Mouse (Mus musculus) stomach, embryonic 14.5 days (tissue): Measurements from ENCODE around the gene Bmpr1a. TPM values are rescaled to one million over a fixed set of nuclear protein-coding genes. Genes with fewer than 3 reads are reported as not detected.

Experiments used
- ATAC-seq: fragments of 200-750 bp; cut with Nextera tagmentation; 2 replicates; pipeline ENCODE4 v1.8.0; 2017; ENCODE audit warnings: low read depth, moderate TSS enrichment; ENCODE audit not compliant: insufficient number of reproducible peaks, insufficient read depth, low FRiP score
- H3K27ac ChIP-seq: fragments of 300-500 bp; sonication (generic); 2 replicates; pipeline ENCODE4 v1.5.1; 2014; ENCODE audit warnings: mild to moderate bottlenecking, low read length, moderate library complexity, mixed read lengths
- H3K27me3 ChIP-seq: fragments of 300-500 bp; sonication (generic); 2 replicates; pipeline ENCODE4 v1.6.1; 2014; ENCODE audit warnings: low read length, control low read depth, mixed read lengths; ENCODE audit not compliant: control insufficient read depth, insufficient read depth
- H3K36me3 ChIP-seq: fragments of 300-500 bp; sonication (generic); 2 replicates; pipeline ENCODE4 v1.6.1; 2014; ENCODE audit warnings: mild to moderate bottlenecking, control low read depth, low read length, moderate library complexity, mixed read lengths; ENCODE audit not compliant: control insufficient read depth, insufficient read depth
- H3K4me1 ChIP-seq: fragments of 300-500 bp; sonication (generic); 2 replicates; pipeline ENCODE4 v1.6.1; 2014; ENCODE audit warnings: low read length, control low read depth, mixed read lengths; ENCODE audit not compliant: control insufficient read depth, insufficient read depth
- H3K4me2 ChIP-seq: fragments of 300-500 bp; sonication (generic); replicated peaks from 2 replicates; pipeline ENCODE4 v1.6.1; 2014; ENCODE audit warnings: low read depth, low read length, control low read depth
- H3K4me3 ChIP-seq: fragments of 300-500 bp; sonication (generic); 2 replicates; pipeline ENCODE4 v1.5.1; 2014; ENCODE audit warnings: low read depth, low read length, control low read depth
- H3K9ac ChIP-seq: fragments of 300-500 bp; sonication (generic); replicated peaks from 2 replicates; pipeline ENCODE4 v1.6.1; 2014; ENCODE audit warnings: low read depth, mild to moderate bottlenecking, control low read depth, low read length, moderate library complexity, mixed read lengths
- H3K9me3 ChIP-seq: fragments of 300-500 bp; sonication (generic); 2 replicates; pipeline ENCODE4 v1.6.1; 2016; ENCODE audit warnings: low read depth, low read length, control low read depth; ENCODE audit not compliant: control insufficient read depth
- WGBS: fragments of 180-500 bp; shearing (Covaris S2); extraction: QIAGEN DNeasy Blood & Tissue Kit; methylation state at CpG from one replicate; pipeline ENCODE4 v1.1.7; 2014; 5-methylcytosine and 5-hydroxymethylcytosine counted together
- polyA plus RNA-seq: library from polyadenylated mRNA; unstranded; fragments of >200 nt; fragmentation: Nextera tagmentation; extraction: Ambion mirVana; gene quantifications from 2 replicates; pipeline ENCODE4 v1.2.1, GENCODE M21; 2014

Bmpr1a gene
- polyA plus RNA-seq, 1 experiment from 2014 or later: 62.8 TPM

DNA sequence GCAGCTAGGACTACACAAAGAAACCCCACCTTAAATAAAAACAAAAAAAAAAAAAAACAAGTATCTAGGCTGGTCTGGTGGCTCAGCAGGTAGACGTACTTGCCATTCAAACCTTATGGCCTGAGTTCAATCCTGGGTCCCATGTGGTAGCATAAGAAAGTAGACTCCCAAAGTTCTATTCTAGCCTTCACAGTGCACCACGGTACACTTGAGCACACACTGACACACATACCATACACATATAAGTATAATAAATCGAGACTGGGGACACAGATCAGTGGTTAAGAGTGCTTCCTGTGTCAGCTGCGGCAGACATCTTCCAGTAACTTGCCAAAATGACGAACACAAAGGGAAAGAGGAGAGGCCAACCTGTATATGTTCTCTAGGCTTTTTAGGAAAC is 12.7 kb upstream of the Bmpr1a start:
- H3K27me3 ChIP-seq: no peaks in the 10 kb centered on the region
- 85% methylated on average over 5 of the region's 5 CpGs for WGBS
- no peak overlapping the region for H3K27ac ChIP-seq
- no peaks in the 10 kb centered on the region for H3K36me3 ChIP-seq
- 0 out of 2 replicates have a peak, but pooled peaks cover 4% of the 10 kb centered on the region for H3K4me1 ChIP-seq
- H3K9me3 ChIP-seq: no peaks in the 10 kb centered on the region
- no peak overlapping the region for H3K9ac ChIP-seq
- H3K4me2 ChIP-seq: no peak overlapping the region
- ATAC-seq: no peak
- H3K4me3 ChIP-seq: no peak overlapping the region

GRCm38 (mm10) chr14:34514120-34514519 is 11.0 kb upstream of the Bmpr1a start:
- H3K9me3 ChIP-seq: no peaks in the 10 kb centered on the region
- H3K27me3 ChIP-seq: no peaks in the 10 kb centered on the region
- peaks cover 4% of the 10 kb centered on the region; the same call in 1 of the 2 replicates for H3K4me1 ChIP-seq
- WGBS: 54% methylated on average over 6 of the region's 6 CpGs
- no peak overlapping the region for H3K9ac ChIP-seq
- H3K4me3 ChIP-seq: no peak overlapping the region
- no peaks in the 10 kb centered on the region for H3K36me3 ChIP-seq
- no peak for ATAC-seq
- no peak overlapping the region for H3K27ac ChIP-seq
- no peak overlapping the region for H3K4me2 ChIP-seq

GRCm38 (mm10) chr14:34512602-34513001 is 9.5 kb upstream of the Bmpr1a start:
- Histone ChIP-seq H3K9ac (no peak overlapping the region), H3K4me2 (no peak overlapping the region), H3K27me3 (no peaks in the 10 kb centered on the region), H3K36me3 (no peaks in the 10 kb centered on the region), H3K9me3 (no peaks in the 10 kb centered on the region), H3K4me3 (no peak overlapping the region), H3K4me1 (peaks cover 19% of the 10 kb centered on the region), H3K27ac (no peak overlapping the region)
- ATAC-seq: no peak
- 54% methylated on average over 4 of the region's 4 CpGs for WGBS

GRCm38 (mm10) chr14:34511901-34512300 is 8.8 kb upstream of the Bmpr1a start:
- Histone ChIP-seq H3K36me3 (no peaks in the 10 kb centered on the region), H3K4me1 (peaks cover 19% of the 10 kb centered on the region), H3K9ac (no peak overlapping the region), H3K27me3 (no peaks in the 10 kb centered on the region), H3K27ac (peak overlapping the region; percentile 48), H3K4me2 (0 out of 2 replicates have a peak overlapping the region, but pooled peaks have one; percentile 14), H3K9me3 (no peaks in the 10 kb centered on the region), H3K4me3 (no peak overlapping the region)
- no peak for ATAC-seq
- WGBS: 50% methylated on average over 11 of the region's 11 CpGs

GRCm38 (mm10) chr14:34508842-34509439 is 5.8 kb upstream of the Bmpr1a start:
- H3K4me2 ChIP-seq: no peak overlapping the region
- no peak overlapping the region for H3K9ac ChIP-seq

GRCm38 (mm10) chr14:34508187-34508840 is 5.2 kb upstream of the Bmpr1a start:
- no peak overlapping the region for H3K9ac ChIP-seq
- H3K27me3 ChIP-seq: no peaks in the 10 kb centered on the region
- H3K4me1 ChIP-seq: peaks cover 23% of the 10 kb centered on the region
- H3K4me2 ChIP-seq: no peak overlapping the region
- 34% methylated on average over 4 of the region's 4 CpGs for WGBS
- H3K36me3 ChIP-seq: no peaks in the 10 kb centered on the region
- H3K4me3 ChIP-seq: no peak overlapping the region
- ATAC-seq: no peak
- no peaks in the 10 kb centered on the region for H3K9me3 ChIP-seq
- no peak overlapping the region for H3K27ac ChIP-seq

More at GRCm38 (mm10) chr14:34508842-34509439, 5.8 kb upstream of the Bmpr1a start:
- H3K27ac ChIP-seq: no peak overlapping the region
- H3K9me3 ChIP-seq: no peaks in the 10 kb centered on the region
- H3K36me3 ChIP-seq: no peaks in the 10 kb centered on the region
- peaks cover 21% of the 10 kb centered on the region for H3K4me1 ChIP-seq
- H3K4me3 ChIP-seq: no peak overlapping the region
- H3K27me3 ChIP-seq: no peaks in the 10 kb centered on the region
- WGBS: 19% methylated on average over 7 of the region's 7 CpGs
- no peak for ATAC-seq

DNA sequence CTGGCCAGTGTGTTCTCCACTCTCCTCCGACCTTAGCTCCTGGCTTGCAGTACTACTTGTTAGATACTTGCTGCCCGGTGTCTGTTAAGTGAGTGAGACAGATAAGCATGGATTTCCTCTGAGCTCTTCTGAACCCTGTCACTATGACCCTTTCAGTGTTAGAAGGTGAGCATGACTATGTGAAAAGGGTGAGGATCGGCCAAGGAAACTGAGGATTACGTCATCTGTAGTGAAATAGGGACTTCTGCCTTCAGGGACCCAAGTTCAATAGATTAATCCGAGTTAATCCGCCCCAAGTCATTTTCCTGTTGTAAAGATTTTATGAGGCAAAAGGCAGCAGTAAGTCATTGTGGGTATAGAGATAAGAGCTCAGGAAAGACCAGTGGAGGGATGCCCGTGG is 2.2 kb upstream of the Bmpr1a start:
- no peaks in the 10 kb centered on the region for H3K9me3 ChIP-seq
- H3K4me3 ChIP-seq: no peak overlapping the region
- H3K36me3 ChIP-seq: no peaks in the 10 kb centered on the region
- ATAC-seq: no peak
- H3K9ac ChIP-seq: no peak overlapping the region
- no peak overlapping the region for H3K4me2 ChIP-seq
- H3K4me1 ChIP-seq: peaks cover 20% of the 10 kb centered on the region
- WGBS: 69% methylated on average over 7 of the region's 7 CpGs
- H3K27ac ChIP-seq: no peak overlapping the region
- H3K27me3 ChIP-seq: no peaks in the 10 kb centered on the region

DNA sequence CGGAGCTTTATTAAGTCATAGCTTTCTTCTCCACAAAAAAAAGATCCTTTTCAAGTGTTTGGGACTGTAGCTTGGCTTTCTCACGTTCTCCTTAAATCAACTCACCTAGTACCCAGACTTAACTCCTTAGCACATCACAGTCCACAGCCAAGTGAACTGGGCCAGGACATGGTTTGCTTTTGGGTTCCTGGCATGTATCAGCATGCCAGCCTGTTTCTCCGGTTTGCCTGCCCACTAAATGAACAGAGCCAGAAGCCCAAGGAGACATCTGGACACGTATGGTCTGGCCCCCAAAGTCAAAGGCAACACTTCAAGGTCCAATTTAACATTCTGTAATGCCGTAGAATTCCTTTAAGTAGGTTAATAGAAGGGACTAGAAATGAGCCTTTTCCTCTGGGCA is 1.2 kb upstream of the Bmpr1a start:
- WGBS: 73% methylated on average over 5 of the region's 5 CpGs

More for the DNA sequence above, 1.2 kb upstream of the Bmpr1a start:
- Histone ChIP-seq H3K4me1 (peaks cover 28% of the 10 kb centered on the region), H3K27me3 (no peaks in the 10 kb centered on the region), H3K9ac (no peak overlapping the region), H3K4me3 (no peak overlapping the region), H3K4me2 (no peak overlapping the region), H3K27ac (no peak overlapping the region), H3K9me3 (no peaks in the 10 kb centered on the region), H3K36me3 (no peaks in the 10 kb centered on the region)
- ATAC-seq: no peak
